In genomic region chr13:114822871-114823270, GRCm38 (mm10) we compare ENCODE assay signal across 27 mouse cellular contexts.
"Had no signal": no experiment of that assay in that cellular context is flagged by ENCODE, and none has a peak within 500 bp of the region (broad histone marks: within the 10 kb centered on the region; RNA-seq: fewer than 3 reads in every experiment).

No protein-coding gene starts in this region.

- ATAC-seq: forebrain, embryonic 13.5 days; forebrain, embryonic 14.5 days; forebrain, embryonic 15.5 days; forebrain, embryonic 16.5 days; forebrain, postnatal 0 days had no signal

- H3K27me3 ChIP-seq: embryonic facial prominence, embryonic 12.5 days; embryonic facial prominence, embryonic 13.5 days; embryonic facial prominence, embryonic 15.5 days; forebrain, embryonic 12.5 days; forebrain, embryonic 13.5 days; forebrain, embryonic 15.5 days had no signal

- H3K4me2 ChIP-seq: embryonic facial prominence, embryonic 12.5 days; embryonic facial prominence, embryonic 13.5 days; embryonic facial prominence, embryonic 15.5 days; forebrain, embryonic 12.5 days; forebrain, embryonic 13.5 days; forebrain, embryonic 15.5 days had no signal

- H3K4me3 ChIP-seq: embryonic facial prominence, embryonic 10.5 days; embryonic facial prominence, embryonic 12.5 days; embryonic facial prominence, embryonic 13.5 days; embryonic facial prominence, embryonic 15.5 days; erythroblast, embryonic 14.5 days; forebrain, embryonic 10.5 days; forebrain, embryonic 12.5 days; forebrain, embryonic 13.5 days; forebrain, embryonic 15.5 days; gastrocnemius, adult 2 months had no signal

- DNase-seq: cerebellum, adult 2 months; cerebellum, adult 8-10 months; cerebellum, adult 9-10 months; cerebellum, adult 9-11 months; cerebellum, postnatal 10 days; cerebellum, postnatal 14 days; cerebellum, postnatal 25 days; cerebellum, postnatal 36 days; embryo, embryonic 11 days; forebrain, postnatal 0 days; gastrocnemius, adult 2 months; gastrocnemius, postnatal 10 days; gastrocnemius, postnatal 14 days; gastrocnemius, postnatal 25 days; gastrocnemius, postnatal 36 days; heart, adult 18-20 months had no signal

- H3K27ac ChIP-seq: embryonic facial prominence, embryonic 10.5 days; embryonic facial prominence, embryonic 12.5 days; embryonic facial prominence, embryonic 13.5 days; embryonic facial prominence, embryonic 15.5 days; forebrain, embryonic 10.5 days; forebrain, embryonic 12.5 days; forebrain, embryonic 13.5 days; forebrain, embryonic 15.5 days; gastrocnemius, adult 2 months had no signal

- H3K4me1 ChIP-seq: embryonic facial prominence, embryonic 12.5 days had no signal

- H3K9ac ChIP-seq: embryonic facial prominence, embryonic 12.5 days; embryonic facial prominence, embryonic 13.5 days; embryonic facial prominence, embryonic 15.5 days; forebrain, embryonic 12.5 days; forebrain, embryonic 13.5 days; forebrain, embryonic 15.5 days; forebrain, postnatal 0 days had no signal

- H3K9me3 ChIP-seq: embryonic facial prominence, embryonic 10.5 days; embryonic facial prominence, embryonic 12.5 days; embryonic facial prominence, embryonic 13.5 days; embryonic facial prominence, embryonic 15.5 days; forebrain, embryonic 10.5 days; forebrain, embryonic 12.5 days; forebrain, embryonic 13.5 days; forebrain, embryonic 15.5 days had no signal
